Mouse (Mus musculus) bone marrow, adult 2 months (tissue): Measurements from ENCODE around the gene Zbtb18. TPM values are rescaled to one million over a fixed set of nuclear protein-coding genes. Genes with fewer than 3 reads are reported as not detected.

Source experiments
- H3K27ac ChIP-seq: fragments of 200-500 bp; 2 replicates; pipeline ENCODE4 v1.5.1; 2012; ENCODE audit warnings: low read depth, mild to moderate bottlenecking, control low read depth, inconsistent platforms, low read length; ENCODE audit not compliant: control insufficient read depth, poor library complexity, insufficient read depth
- H3K4me1 ChIP-seq: fragments of 200-500 bp; 2 replicates; pipeline ENCODE4 v1.6.1; 2011; ENCODE audit warnings: low read length; ENCODE audit not compliant: control insufficient read depth, insufficient read depth
- H3K4me3 ChIP-seq: fragments of 200-500 bp; replicated peaks from 2 replicates; pipeline ENCODE3; 2011; ENCODE audit warnings: mild to moderate bottlenecking, low read depth, low read length, control low read depth; ENCODE audit not compliant: control insufficient read depth
- CTCF ChIP-seq: fragments of 200-500 bp; IDR thresholded peaks from 2 replicates; pipeline ENCODE4 v1.5.1; 2011; ENCODE audit warnings: low read length, control low read depth; ENCODE audit not compliant: control insufficient read depth, insufficient read depth
- POLR2A ChIP-seq: fragments of 200-500 bp; IDR thresholded peaks from 2 replicates; pipeline ENCODE4 v1.6.1; 2011; ENCODE audit warnings: low read depth, mild to moderate bottlenecking, control low read depth, low read length, borderline replicate concordance; ENCODE audit not compliant: control insufficient read depth
- WGBS: fragments of 180-500 bp; shearing (Covaris S2); methylation state at CpG from one replicate; pipeline ENCODE4 v1.1.7; 2018; 5-methylcytosine and 5-hydroxymethylcytosine counted together
- polyA plus RNA-seq: library from polyadenylated mRNA; stranded (reverse); fragments of >200 nt; gene quantifications from 2 replicates; pipeline ENCODE4 v1.2.4, GENCODE M21; 2011; ENCODE audit warnings: low replicate concordance; ENCODE audit not compliant: missing spikeins, insufficient read depth, insufficient read length

Zbtb18 gene
- polyA plus RNA-seq, 1 experiment: 14.3 TPM

DNA sequence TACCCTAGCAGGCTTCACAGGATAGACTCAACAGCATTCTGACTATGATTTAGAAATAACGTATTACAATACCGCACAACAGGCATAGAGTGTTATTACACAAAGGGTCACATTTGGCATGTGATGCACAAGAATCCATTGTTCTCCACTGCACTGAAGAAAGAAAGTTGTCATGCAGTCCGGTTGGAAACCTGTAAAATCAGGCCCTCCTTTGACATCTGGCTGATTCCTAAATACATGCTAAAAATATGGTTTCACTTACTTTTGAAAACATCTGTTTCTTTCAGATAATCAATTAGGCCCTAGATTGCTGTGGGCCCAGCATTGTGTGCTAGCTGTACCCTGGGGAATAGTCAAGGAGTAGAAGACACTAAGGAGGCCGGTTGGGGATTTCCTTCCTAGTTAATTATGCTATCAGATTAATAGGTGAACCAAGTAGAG is 9.9 kb downstream of the Zbtb18 start:
- H3K4me3 ChIP-seq: no peak overlapping the region
- 76% methylated on average over 4 of the region's 4 CpGs for WGBS
- TF ChIP-seq POLR2A: no peak
- no peak for TF ChIP-seq CTCF
- H3K27ac ChIP-seq: no peak overlapping the region
- no peaks in the 10 kb centered on the region; the same call in 1 of the 2 replicates for H3K4me1 ChIP-seq

DNA sequence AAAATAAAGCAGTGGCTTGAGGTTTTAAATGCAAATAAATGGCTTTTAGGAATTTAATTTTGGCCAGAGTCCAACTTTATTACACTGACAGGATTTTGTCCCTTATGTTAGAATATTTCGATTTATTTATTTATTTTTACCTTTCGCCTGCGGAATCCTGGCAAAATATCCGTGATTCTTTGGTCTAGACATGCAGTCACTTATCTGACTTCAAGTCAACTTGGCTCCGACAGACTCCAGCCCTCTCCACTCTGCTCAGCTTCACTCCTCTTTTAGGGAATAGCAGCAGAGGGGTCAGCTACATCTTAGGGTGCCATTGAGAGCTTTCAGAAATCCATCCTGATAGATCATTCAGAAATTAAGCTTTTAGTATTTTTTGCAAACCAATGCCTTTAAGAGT is 10.8 kb downstream of the Zbtb18 start:
- Histone ChIP-seq H3K4me1 (no peaks in the 10 kb centered on the region), H3K27ac (no peak overlapping the region), H3K4me3 (no peak overlapping the region)
- TF ChIP-seq CTCF: no peak
- TF ChIP-seq POLR2A: no peak
- 90% methylated on average over 5 of the region's 5 CpGs for WGBS

DNA sequence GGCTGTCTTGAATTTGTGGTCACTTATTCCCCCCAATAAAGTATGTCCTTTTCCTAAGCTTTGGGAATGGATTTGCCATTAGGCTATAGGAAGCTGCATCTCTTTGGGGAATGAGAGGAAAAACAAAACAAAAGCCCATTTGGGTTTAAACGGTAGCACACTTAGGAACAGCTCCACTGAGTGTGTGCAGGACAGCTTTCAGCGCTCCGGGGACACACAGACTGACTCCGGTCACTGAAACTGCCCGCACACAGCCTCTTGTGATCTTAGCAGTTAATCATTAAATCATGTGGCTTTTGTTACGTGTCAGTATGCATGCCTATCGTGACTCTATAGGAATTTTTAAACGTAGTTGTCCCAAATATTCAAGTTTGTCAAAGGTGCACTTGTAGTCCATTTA is 11.7 kb downstream of the Zbtb18 start:
- TF ChIP-seq CTCF (no peak), POLR2A (no peak)
- 86% methylated on average over 8 of the region's 8 CpGs for WGBS
- Histone ChIP-seq H3K27ac (no peak overlapping the region), H3K4me1 (no peaks in the 10 kb centered on the region), H3K4me3 (no peak overlapping the region)

GRCm38 (mm10) chr1:177454492-177454891 is 12.3 kb downstream of the Zbtb18 start:
- 85% methylated on average over 6 of the region's 6 CpGs for WGBS
- H3K4me1 ChIP-seq: no peaks in the 10 kb centered on the region
- no peak overlapping the region for H3K27ac ChIP-seq
- TF ChIP-seq CTCF: no peak
- no peak for TF ChIP-seq POLR2A
- H3K4me3 ChIP-seq: no peak overlapping the region

DNA sequence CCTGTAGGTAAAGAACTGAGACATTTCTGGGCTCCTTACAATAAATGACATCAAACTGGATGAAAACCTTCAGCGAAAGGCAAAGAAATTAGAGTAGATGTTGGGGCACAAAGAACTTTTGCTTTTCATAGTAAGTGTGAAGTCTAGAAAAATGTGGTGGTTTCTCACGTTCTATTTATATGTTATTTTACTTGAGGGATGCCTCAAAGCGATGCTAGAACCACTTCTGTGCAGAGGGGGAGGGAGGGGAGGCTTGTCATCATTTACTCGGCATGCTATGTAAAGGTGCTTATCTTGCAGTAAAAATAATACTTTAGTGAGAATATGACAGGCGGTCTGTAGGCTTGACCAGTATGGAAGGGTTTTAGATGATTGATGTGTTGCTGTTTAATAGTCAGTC is 13.3 kb downstream of the Zbtb18 start:
- TF ChIP-seq POLR2A (no peak), CTCF (no peak)
- 68% methylated on average over 5 of the region's 5 CpGs for WGBS

DNA sequence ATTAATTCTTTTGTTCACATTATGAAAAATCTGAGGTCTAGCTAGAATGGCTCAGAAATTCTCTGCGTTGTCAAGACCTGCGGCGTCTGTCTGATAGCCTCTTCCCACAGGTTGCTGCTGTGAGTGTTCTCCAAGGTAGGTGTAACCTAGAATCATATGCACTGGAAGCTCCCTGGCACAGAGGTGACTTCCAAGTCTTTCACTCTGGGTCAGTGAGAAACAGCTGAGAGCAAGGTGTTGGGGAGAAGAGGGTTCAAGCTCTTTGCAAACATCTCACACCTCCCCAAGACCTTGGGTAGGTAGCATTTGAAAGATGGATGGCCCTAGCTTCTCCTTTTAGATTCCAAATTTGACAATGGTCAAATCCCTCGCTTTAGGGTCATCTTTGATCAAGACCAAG is 14.1 kb downstream of the Zbtb18 start:
- H3K4me1 ChIP-seq: no peaks in the 10 kb centered on the region
- WGBS: 90% methylated on average over 4 of the region's 4 CpGs
- H3K27ac ChIP-seq: no peak overlapping the region
- no peak overlapping the region for H3K4me3 ChIP-seq
- TF ChIP-seq CTCF (no peak), POLR2A (no peak)

More for the DNA sequence above, 13.3 kb downstream of the Zbtb18 start:
- no peak overlapping the region for H3K4me3 ChIP-seq
- H3K4me1 ChIP-seq: no peaks in the 10 kb centered on the region
- H3K27ac ChIP-seq: no peak overlapping the region

- no peak overlapping the region for H3K4me3 ChIP-seq
- no peak overlapping the region for H3K27ac ChIP-seq
- no peak for TF ChIP-seq POLR2A
- no peak for TF ChIP-seq CTCF
- H3K4me1 ChIP-seq: no peaks in the 10 kb centered on the region
- WGBS: 20% methylated on average over 4 of the region's 4 CpGs
These were observed 14.6 kb downstream of the Zbtb18 start for GRCm38 (mm10) chr1:177456772-177457171.

GRCm38 (mm10) chr1:177457981-177458380 is 15.8 kb downstream of the Zbtb18 start:
- WGBS: 91% methylated on average over 6 of the region's 6 CpGs
- Histone ChIP-seq H3K4me3 (no peak overlapping the region), H3K4me1 (no peaks in the 10 kb centered on the region; the same call in 1 of the 2 replicates), H3K27ac (no peak overlapping the region)
- TF ChIP-seq POLR2A (no peak), CTCF (no peak)
